Mouse (Mus musculus) mesoderm, embryonic 11.5 days (tissue): ENCODE results near the gene Bcas1.

Experiments
- DNase-seq: peaks from one replicate; pipeline ENCODE4 v3.0.0-alpha.2; 2012; ENCODE audit warnings: low read depth, low spot score

The Bcas1 gene

DNA sequence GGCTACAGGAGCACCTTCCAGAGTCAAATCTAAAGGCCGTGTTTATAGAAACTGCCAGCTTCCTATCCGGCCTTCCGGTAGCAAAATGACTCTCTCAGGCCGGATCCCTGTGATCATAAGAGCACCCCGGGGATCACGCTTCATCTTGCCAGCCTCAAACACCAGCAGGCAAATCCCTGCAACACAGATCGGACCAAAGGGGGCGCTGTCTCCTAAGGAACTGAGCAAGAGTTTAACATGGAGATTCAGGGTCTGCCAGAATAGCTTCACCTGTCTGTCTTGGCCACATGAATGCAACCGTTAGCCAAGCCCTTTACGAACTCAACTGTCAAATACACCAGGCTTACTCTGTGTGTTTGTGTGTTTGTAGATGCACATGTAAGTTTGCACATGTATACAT lies 8.9 kb downstream of the Bcas1 start:
- DNase-seq = peak; percentile 54

DNA sequence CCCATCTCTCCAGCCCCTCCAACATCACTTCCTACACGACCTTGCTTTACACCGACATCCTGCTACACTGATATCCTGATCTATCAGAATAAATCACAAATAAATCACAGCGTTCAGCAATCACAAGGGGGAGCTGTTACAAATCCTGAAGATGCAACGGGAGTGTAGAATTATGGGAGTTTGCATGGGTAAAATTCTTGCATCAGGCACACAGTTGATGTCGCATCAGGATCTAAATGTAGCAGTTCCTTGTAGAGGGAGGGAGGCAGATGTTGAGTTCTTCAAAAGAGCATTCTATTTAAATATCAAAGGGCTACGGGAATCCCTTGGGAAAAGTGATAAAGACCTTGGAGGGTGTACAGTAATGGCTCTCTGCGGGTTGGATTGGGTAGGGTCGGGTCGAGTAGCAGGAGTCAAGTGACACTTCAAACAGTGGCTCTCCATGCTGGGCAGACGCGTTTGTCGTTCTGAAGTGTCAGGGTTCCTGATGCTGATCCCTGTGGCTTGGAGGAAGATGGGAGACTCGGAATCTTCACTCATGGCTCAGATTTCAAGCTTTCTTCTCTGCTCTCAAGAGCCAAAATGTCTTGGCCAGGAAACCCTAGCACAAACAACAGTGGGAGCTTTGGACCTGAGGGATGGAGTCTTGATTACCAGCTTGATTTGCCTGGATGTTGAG lies 16.0 kb downstream of the Bcas1 start:
- DNase-seq = peak; percentile 61

DNA sequence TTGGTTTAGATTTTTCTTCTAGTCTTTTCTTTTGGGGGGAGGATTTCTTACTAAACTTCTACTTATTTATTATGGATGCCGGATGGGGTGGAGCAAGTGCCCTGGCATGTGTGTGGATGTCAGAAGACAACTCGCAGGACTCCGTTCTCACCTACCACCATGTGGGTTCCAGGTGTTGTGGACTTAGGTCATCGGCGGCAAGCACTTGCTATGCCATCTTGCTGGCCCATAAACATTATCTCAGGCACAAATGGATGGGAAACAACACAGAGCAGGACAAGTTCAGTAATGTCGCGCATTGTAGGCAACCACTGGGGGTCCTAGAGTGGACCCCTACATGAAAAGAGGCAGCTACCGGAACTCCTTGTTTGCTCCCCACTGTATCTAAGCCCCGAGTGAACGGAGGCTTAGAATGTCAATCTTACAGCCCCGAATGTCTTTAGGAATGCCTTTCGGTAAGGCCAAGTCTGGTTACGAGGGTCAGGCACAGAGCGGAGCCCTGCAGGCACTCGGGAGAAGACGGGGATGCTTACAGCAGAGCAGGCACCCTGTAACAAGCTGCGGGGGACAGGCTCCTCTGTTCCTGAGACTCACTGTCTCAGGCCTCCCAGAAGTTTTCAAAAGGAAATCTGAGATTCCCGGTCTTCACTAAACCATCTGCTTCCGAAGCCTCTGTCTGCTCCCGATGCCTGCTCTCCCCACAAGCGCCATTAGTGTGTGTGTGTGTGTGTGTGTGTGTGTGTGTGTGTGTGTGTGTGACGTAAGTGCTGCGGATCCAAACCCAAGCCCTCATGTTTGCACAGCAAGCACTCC lies 16.8 kb downstream of the Bcas1 start:
- peak; percentile 54 for DNase-seq

DNA sequence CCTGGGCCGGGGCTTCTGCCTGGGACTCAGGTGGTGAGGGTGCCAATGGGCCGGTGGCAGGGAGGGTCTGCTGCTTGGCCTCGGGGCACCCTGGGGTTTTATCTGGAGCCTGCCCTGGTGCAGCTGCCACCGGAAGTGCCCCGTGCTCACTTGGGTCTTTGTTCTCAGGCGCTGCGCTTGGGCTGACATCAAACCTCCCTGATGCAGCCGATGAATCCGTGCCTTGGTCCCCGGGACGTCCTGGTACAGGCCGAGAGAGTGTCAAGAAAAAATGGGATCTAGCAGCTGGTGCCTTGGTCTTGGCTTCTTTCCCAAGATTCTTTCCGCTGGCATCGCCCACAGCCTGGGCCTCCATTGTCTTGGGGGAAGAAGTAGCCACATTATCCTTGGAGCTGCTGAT lies 21.2 kb downstream of the Bcas1 start:
- no peak for DNase-seq

DNA sequence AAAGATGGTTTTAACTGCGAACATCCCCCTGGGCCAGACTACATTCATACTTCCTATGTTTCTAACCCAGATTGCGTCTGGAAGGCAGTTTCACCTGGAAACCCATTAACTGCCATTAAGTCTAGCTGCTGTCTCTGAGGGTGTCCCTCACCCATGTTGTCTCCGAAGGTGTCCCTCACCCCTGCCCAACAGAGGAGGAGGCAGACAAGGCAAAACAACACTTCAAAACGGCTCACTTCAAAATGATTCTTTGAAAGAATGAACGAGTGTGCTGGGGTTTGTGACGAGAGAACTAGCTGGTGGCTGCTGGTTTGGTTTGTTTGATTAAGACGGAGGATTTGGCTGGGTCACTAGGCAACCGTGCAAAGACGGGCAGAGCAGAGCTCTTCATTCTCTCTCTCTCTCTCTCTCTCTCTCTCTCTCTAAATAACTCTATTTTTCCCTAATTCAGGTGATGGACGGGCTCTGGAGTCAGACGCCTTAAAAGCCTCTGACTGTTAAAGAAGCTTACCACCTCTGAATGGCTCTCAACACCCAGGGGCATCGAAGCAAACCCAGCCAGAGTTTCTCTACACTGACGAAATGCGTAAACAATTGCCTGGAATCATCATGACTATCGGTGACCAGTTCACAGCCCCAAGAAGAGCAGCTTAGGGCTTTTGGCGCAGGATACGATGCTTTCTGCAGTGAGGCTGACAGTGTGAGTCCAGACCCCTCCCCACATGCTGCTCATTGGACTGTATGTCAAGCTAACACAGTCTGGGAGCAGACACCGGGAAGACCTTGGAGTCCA lies 22.7 kb downstream of the Bcas1 start:
- DNase-seq = no peak

DNA sequence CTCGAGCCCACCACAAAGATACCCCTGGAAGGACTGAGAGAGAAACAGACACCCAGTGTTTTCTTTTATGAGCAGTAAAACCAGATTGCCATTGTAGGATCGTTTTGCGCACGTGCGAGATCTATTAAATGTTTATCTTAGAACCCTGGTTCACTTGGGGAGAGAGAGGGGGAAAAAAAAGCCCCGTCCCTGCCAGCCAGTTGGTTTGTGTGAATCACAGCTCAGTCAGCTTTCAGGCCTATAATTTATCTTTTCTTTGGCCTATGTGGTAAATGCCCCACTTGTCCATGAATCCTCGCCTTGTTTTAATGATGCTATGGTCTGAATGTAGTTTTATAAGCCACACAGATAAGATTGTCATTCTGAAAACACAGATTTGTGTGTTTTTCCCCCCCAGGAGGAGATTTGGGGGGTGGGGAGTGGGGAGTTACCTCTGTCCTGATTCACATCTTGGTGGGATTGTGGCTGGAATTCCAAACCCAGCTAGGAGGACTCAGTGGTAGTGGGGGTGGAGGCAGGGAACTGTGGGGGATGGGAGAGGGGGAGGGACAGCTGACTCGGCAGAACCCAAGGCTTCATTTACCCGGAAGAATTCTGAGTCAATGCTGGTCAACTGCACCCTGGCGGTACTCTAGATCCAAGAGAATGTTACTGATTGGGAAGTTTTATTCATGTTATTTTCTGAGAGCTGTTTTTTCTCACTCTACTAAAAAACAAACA lies 23.8 kb downstream of the Bcas1 start:
- DNase-seq = peak; percentile 55

DNA sequence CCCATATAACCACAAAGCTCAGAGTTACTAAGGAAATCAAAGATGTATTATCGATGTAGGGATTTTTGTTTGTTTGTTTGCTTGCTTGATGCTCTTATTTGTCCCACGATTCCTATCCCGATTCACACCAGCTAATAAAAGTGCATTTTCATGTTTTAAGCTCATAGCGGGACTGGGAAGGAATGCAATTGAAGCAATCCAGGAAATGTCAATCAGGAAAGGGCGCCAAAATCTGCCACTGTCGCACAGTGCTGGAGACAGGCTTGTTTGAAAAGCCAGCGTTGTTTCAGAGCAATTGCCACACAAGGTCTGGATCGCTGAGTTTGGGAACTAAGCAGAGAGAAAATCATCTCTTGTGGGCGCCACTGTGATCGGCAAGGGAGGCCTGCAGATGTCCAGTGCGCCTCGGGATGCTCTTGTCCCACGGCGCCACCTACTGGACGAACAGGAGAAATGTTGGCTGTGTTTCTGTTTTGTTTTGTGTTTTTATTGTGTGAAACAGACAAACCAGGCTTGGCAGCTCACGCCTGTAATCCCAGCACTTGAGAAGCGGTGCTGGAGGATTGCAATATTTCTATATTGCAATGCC lies 26.3 kb downstream of the Bcas1 start:
- peak; percentile 86 for DNase-seq

DNA sequence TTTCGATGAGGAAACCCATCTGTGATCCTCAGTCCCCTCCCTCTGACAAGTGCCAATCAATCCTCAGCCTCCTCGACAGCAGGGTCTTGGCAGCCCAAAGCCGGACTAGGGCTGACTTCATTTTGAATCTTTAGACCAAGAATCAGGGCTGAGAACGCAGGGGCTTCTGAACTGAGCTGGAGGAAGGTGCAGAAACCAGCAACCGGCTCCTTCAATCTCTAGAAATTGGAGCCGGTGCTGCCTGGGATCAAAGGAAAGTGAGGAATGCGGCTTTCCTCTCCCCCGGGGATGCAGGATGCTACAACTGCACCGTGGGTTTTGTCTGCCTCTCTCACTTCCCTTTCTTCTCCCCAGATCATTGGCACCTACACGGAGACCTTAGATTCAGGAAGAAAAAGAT lies 27.0 kb downstream of the Bcas1 start:
- DNase-seq = peak; percentile 64

DNA sequence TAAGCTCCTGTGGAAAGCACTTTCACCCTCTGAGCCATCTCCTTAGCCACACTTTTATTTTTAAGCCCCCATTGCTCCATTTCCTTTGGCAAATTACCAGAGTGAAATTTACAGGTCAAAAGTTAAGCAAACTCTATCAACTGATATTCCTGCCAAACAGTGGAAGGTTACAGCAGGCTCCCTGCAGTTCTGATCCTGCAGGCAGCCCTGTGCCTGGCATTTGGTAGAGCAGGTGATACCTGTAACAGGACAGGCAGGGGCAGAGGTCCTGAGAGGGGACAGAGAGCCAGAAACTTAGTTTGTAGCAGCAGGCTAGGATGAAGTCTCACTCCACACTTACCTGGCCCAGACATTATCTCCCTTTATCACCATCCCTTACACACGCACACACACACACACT lies 35.7 kb downstream of the Bcas1 start:
- DNase-seq = no peak

DNA sequence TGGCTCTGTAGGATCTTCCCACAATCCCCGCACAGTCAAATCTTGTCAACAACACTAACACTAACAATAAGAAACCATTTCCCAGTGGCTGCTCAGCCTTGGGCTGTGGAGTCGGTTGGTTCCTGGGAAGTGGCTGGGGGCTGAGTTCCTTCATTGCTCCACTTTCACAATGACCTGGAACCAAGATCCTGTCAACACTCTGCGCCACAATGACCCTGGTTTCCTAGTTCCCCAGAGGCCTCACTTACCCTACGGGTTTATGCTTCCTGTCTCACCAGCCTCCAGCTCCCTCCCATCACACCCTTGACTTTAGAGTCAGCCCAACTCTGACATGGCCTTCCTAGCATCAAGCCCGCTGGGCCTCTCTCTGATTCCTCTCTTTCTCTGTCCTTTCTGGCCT lies 39.3 kb downstream of the Bcas1 start:
- DNase-seq = no peak

DNA sequence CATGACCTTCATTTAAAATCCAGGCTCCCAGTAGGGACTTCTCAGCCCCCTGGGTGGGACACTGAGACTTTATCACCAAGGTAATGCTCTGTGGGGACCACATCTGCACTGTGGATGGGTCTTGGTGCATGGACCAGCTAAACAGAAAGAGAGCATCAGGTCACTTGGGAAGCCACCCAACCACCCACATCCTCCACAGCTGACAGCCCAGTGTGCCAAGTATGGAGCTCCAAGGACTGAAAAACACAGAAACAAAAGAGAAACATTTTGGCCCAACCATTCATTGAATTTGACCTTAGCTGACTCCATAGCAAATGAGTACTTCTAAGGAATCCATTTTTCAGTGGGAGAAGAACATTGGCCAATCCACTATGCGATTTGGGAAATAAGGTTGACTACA lies 42.1 kb downstream of the Bcas1 start:
- no peak for DNase-seq

DNA sequence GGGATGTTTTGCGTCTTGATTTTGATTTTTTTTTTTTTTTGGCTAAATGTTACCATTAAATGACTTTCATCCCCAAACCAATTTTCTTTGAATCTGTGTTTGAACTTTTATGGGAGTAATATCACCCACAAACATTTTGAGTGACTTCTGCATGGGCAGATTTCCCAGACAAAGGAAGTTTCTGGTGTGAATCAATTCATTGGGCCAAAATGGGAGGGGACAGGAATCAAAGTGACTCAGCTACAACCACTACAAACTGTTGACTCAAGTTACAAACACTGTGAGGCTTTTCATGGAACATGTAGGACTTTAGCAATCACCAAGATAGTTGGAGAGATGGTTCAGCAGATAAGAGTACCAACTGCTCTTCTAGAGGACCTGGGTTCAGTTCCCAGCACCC lies 42.9 kb downstream of the Bcas1 start:
- DNase-seq = no peak

DNA sequence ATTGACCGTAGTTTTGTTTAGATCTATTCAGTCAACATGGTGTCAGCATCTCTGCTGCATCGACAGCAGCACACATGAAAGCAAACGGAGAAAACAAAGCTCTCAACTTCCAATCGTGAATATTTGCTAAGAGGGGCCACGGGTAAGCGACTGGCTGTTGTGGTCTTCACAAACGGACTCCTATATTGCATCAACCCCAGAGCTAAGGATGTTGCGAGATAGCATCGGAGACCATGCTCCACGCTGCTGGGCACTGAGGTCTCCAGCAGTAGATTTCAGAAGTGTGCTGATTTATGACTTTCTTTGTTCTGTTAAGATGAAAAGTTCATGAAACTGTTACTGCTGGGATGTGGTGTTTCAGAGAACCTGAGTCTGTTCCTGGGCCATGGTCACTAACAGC lies 54.3 kb downstream of the Bcas1 start:
- DNase-seq = no peak

DNA sequence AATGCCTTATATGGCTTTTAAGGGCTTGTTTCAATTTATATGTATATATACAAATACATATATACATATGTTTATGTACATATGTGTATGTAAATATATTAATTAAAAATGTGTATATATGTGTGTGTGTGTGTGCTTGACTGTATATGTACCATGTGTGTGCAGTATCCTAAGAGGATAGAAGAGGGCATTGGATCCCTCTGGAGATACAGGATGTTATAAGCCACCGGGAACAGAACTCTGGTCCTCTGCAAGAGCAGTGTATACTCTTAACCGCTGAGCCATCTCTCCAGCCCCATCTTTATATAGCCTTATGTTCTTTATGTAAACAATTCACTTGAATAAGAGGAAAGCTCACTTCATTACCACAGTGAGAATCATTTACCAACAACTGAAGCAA lies 62.0 kb downstream of the Bcas1 start:
- DNase-seq = no peak

DNA sequence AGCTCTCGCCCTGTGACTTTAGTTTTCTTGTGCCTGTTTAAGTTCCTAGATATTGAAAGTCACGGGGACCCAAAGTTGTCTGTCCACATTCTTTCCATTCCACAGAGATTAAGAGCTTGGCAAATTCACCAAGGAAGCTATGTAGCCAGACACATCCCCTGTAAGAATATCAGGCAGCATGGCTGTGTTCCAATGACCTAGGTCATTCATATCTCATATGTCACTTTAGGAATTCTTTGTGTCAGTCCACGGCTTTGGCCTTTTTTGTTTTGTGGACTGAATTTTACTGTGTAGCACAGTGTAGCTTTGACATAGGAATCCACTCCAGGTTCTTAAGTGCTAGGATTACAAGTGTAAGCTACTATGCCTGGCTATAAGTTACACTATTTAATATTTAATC lies 62.4 kb downstream of the Bcas1 start:
- no peak for DNase-seq

DNA sequence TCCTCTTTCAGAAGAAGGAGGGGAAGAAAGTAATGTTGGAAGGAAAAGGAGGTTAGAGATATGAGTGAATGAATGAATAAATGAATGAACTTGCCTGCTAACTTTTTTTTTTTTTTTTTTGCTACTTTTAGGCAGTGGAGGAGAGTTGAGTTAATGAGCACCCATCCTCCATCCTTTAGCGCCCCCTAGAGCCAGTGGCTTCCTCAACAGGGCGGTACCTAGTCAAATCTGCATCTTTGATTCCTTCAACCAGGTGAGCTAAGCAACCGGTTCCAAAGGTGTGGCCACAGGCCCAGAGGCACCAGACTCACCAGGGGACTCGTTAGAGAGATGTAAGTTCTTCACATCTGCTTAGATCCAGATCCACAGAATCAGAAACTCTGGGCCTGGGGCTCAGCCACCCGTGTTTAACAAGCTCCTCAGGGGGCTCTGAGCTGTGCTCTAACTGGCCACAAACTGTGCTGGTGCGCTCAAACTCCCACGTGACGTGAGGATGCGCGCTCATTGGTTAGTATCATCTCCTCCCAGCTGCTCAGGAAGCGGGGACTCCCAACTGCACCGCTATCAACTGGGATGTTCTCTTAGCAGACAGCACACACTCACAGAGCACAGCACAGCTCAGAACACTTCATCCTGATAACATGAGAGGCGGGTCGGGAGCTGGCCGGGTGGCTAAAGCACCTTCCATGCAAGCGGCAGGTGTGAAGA lies 70.8 kb downstream of the Bcas1 start:
- DNase-seq = no peak

DNA sequence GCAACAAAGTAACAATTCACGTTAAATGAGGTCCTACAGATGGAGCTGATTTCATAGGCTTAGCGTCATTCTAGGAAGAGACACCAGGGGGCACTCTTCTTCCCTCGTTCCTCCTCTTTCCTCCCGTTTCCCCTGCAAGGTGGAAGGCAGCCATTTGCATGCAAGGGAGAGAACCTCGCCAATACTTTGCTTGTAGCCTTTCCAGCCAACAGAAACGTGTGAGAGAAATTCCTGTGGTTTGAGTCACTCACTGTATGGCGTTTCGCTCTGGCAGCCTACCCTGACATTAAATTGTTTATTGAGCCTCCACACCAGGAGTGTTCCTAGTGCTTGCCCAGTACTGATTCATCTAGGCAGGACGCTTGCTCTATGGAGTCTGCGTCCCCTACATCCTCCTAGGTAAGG lies 72.7 kb downstream of the Bcas1 start:
- peak; percentile 85 for DNase-seq

DNA sequence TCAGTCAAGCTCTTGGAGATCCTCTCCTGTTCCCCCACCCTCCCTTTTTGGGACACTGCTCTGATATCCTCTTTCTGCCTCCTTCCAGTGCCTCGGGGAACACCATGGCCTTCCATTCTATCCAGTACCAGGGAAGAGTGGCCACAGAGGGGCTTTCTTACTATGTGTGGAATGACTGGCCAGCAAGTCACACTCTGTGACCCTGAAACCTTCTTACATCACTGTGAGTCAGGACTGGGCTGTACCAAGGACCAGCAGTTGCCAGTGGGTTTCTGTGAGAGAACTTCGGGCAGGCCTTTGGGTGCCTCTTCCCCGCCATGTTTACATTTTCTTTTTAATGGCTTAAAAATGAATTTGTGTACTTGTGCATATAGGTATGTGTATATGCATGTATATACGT lies 75.4 kb downstream of the Bcas1 start:
- DNase-seq = no peak

DNA sequence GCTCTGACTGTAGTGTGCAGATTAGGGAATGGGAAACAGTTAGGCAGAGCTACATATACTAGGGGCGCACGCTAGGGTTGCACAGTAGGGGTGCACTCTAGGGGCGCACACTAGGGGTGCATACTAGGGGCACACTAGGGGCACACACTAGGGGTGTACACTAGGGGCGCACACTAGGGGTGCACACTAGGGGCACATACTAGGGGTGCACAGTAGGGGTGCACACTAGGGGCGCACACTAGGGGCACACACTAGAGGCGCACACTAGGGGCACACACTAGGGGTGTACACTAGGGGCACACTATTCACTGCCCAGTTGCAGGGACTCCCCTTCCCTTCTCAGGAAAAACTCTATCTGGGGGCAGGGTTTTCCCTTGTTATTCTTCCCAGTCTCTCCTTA lies 75.8 kb downstream of the Bcas1 start:
- no peak for DNase-seq

DNA sequence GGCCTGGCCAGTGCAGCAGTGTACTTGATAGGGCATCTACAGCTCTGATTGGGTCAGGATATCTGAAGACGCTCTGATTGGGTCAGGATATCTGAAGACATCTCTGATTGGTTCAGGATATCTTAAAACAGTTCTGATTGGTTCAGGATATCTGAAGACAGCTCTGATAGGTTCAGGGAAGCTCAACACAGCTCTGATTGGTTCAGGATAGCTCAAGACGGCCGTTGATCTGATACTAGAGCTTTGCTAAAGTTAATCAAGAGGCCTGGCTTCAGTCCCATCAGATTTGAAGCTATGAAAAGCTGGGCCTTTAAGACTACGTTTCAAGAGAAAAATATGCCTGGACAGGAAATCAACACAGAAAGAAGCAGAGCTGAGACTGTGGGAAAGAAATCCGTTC lies 77.9 kb downstream of the Bcas1 start:
- no peak for DNase-seq

DNA sequence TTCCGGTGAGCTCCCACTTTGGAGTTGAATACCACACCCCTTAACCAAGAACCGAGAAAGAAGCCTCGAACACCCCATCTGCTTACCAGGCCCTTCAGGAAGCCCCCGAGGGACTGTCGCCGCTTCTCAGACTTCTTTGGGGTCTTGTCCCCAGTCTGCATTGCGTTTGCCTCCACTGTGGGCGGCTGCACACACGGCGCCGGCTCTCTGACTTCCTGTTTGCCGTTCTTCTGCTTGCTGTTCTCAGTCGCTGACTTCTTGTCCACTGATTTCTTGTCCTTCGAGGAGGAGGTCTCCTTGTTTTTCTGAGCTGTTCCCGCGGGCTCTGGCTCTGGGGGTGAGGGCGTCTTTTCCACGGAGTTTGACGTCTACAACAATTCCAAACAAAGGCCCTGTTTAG lies 78.5 kb downstream of the Bcas1 start:
- DNase-seq = no peak
